Mouse (Mus musculus): ENCODE results near the gene Xpo1.

GRCm38 (mm10) chr11:23307566-23307920, 51.7 kb downstream of the Xpo1 start:
- no peak for TF ChIP-seq POLR2A (IDR thresholded peaks at IDR 0.05; ENCODE audit: low read depth, low read length)
- TF ChIP-seq CTCF (conservative IDR thresholded peaks at IDR 0.05 in 1 of 2, IDR thresholded peaks at IDR 0.05 in 1 of 2; ENCODE audit: low read depth in 2 of 2, low read length in 2 of 2) = no peak
- no peak for TF ChIP-seq USF1 (IDR thresholded peaks at IDR 0.05; ENCODE audit: low read depth, low read length)
- no peak for TF ChIP-seq JUND (conservative IDR thresholded peaks at IDR 0.05; ENCODE audit: low read depth, low read length)
- no peak for TF ChIP-seq NELFE (IDR thresholded peaks at IDR 0.05; ENCODE audit: low read depth, low read length)
- TF ChIP-seq ZKSCAN1 (IDR thresholded peaks at IDR 0.05; ENCODE audit: borderline replicate concordance, low read depth, low read length) = no peak

All from CH12.LX (cell line).